Mouse (Mus musculus): ENCODE measurements around the gene Fbxo39. TPM values are rescaled to one million over a fixed set of nuclear protein-coding genes. Genes with fewer than 3 reads are reported as not detected.
"Not testable (repeated sequence)": the region's sequence is repeated elsewhere in the genome, so short reads cannot be mapped to it uniquely, and the experiment has no call there.

The Fbxo39 gene
- polyA plus RNA-seq, 1 experiment: 0.02 TPM

- TF ChIP-seq MYOG (IDR thresholded peaks at IDR 0.05; ENCODE audit: control insufficient read depth in 1 of 3, insufficient read depth in 1 of 3, insufficient read length in 2 of 3, low read depth in 2 of 3): peak in 1 of 3 experiments; percentile 77
- no peak for TF ChIP-seq CEBPB (IDR thresholded peaks at IDR 0.05; ENCODE audit: insufficient read depth, poor library complexity, severe bottlenecking)
- TF ChIP-seq MYOD1 (IDR thresholded peaks at IDR 0.05; ENCODE audit: control insufficient read depth in 1 of 3, insufficient read length in 2 of 3, low read depth in 2 of 3): peak in 2 of 3 experiments; percentile 17 to 56
- Histone ChIP-seq H3K36me3 (ENCODE audit: control insufficient read depth, insufficient read depth) (no peaks in the 10 kb centered on the region), H3K79me2 (ENCODE audit: control insufficient read depth, insufficient read depth) (no peaks in the 10 kb centered on the region), H3K4me2 (ENCODE audit: low read depth) (no peak overlapping the region), H3ac (ENCODE audit: control insufficient read depth, insufficient read length) (no peak overlapping the region), H3K27me3 (ENCODE audit: control insufficient read depth, insufficient read depth, insufficient read length) (no peaks in the 10 kb centered on the region), H3K4me3 (no peak overlapping the region)
Observed at GRCm38 (mm10) chr11:72338437-72338871, 24.2 kb downstream of the Fbxo39 start.

GRCm38 (mm10) chr11:72339716-72340115 lies 25.5 kb downstream of the Fbxo39 start:
- Histone ChIP-seq H3K4me3 (no peak overlapping the region), H3K79me2 (ENCODE audit: control insufficient read depth, insufficient read depth) (no peaks in the 10 kb centered on the region), H3K36me3 (ENCODE audit: control insufficient read depth, insufficient read depth) (no peaks in the 10 kb centered on the region), H3K4me2 (ENCODE audit: low read depth) (no peak overlapping the region), H3ac (ENCODE audit: control insufficient read depth, insufficient read length) (no peak overlapping the region), H3K27me3 (ENCODE audit: control insufficient read depth, insufficient read depth, insufficient read length) (no peaks in the 10 kb centered on the region)
- no peak for TF ChIP-seq E2F4 (IDR thresholded peaks at IDR 0.05; ENCODE audit: insufficient read depth)
- TF ChIP-seq MAX (IDR thresholded peaks at IDR 0.05; ENCODE audit: low read depth): no peak
- TF ChIP-seq MYOG (IDR thresholded peaks at IDR 0.05; ENCODE audit: control insufficient read depth in 1 of 3, insufficient read depth in 1 of 3, insufficient read length in 2 of 3, low read depth in 2 of 3): no peak
- no peak for TF ChIP-seq SRF (IDR thresholded peaks at IDR 0.05; ENCODE audit: control insufficient read depth, insufficient read length, low read depth)
- TF ChIP-seq TCF12 (IDR thresholded peaks at IDR 0.05; ENCODE audit: insufficient read depth, poor library complexity, severe bottlenecking): no peak
- TF ChIP-seq TCF3 (IDR thresholded peaks at IDR 0.05; ENCODE audit: insufficient read length, low read depth): no peak
- TF ChIP-seq CEBPB (IDR thresholded peaks at IDR 0.05; ENCODE audit: insufficient read depth, poor library complexity, severe bottlenecking): no peak
- TF ChIP-seq MYOD1 (IDR thresholded peaks at IDR 0.05; ENCODE audit: control insufficient read depth in 1 of 3, insufficient read length in 2 of 3, low read depth in 2 of 3): no peak
- TF ChIP-seq REST (IDR thresholded peaks at IDR 0.05; ENCODE audit: insufficient read depth, insufficient read length): no peak
- TF ChIP-seq POLR2A (IDR thresholded peaks at IDR 0.05; ENCODE audit: insufficient read length, low read depth): no peak
- TF ChIP-seq USF1 (IDR thresholded peaks at IDR 0.05; ENCODE audit: low read depth): no peak
- TF ChIP-seq POLR2AphosphoS2 (IDR thresholded peaks at IDR 0.05; ENCODE audit: insufficient read length, low read depth): no peak

DNA sequence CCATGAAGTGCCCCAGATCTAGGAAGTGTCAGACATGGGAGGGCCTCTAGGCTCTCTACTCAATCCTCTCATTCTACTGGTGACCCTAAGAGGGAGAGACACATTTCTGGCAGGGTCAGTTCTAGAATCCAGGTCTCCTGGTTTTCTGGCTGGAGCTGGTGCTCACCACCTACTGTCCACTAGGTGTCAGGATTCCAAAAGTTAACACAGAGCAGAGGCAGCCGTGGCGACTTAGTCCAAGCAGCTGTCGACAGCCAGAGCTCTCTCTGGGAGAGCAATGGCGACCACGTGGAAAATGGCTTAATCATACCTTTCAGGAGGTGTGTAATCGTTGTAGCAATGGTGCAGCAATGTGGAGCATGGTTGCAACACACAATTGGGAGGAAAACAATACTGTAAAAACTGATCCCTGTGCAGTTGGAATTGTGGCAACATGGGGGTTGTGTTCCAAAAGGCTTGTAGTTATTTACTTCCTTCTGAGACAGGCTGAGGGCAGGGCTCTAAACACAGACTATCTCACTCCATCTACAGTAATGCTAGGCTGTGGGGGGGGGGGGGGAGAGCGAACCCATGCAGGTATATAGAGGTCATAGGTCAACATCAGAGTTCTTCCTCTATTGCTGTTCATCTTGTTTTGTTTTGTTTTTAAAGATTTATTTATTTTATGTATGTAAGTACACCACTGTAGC lies 28.4 kb downstream of the Fbxo39 start:
- H3K4me2 ChIP-seq (ENCODE audit: low read depth): peak overlapping the region; percentile 37

GRCm38 (mm10) chr11:72343238-72343625 lies 29.0 kb downstream of the Fbxo39 start:
- not testable (repeated sequence) for H3K4me2 ChIP-seq (ENCODE audit: low read depth); H3K27me3 ChIP-seq (ENCODE audit: control insufficient read depth, insufficient read depth, insufficient read length); H3K4me3 ChIP-seq; H3K79me2 ChIP-seq (ENCODE audit: control insufficient read depth, insufficient read depth); H3K36me3 ChIP-seq (ENCODE audit: control insufficient read depth, insufficient read depth); H3ac ChIP-seq (ENCODE audit: control insufficient read depth, insufficient read length)

More for the DNA sequence above, 28.4 kb downstream of the Fbxo39 start:
- no peak overlapping the region for H3K4me3 ChIP-seq
- H3K36me3 ChIP-seq (ENCODE audit: control insufficient read depth, insufficient read depth): no peaks in the 10 kb centered on the region
- TF ChIP-seq TCF3 (IDR thresholded peaks at IDR 0.05; ENCODE audit: insufficient read length, low read depth) (no peak), MYOD1 (IDR thresholded peaks at IDR 0.05; ENCODE audit: control insufficient read depth in 1 of 3, insufficient read length in 2 of 3, low read depth in 2 of 3) (peak; percentile 71 to 81 (median 80)), REST (IDR thresholded peaks at IDR 0.05; ENCODE audit: insufficient read depth, insufficient read length) (no peak), MAX (IDR thresholded peaks at IDR 0.05; ENCODE audit: low read depth) (no peak), SRF (IDR thresholded peaks at IDR 0.05; ENCODE audit: control insufficient read depth, insufficient read length, low read depth) (no peak), POLR2A (IDR thresholded peaks at IDR 0.05; ENCODE audit: insufficient read length, low read depth) (no peak), POLR2AphosphoS2 (IDR thresholded peaks at IDR 0.05; ENCODE audit: insufficient read length, low read depth) (no peak), MYOG (IDR thresholded peaks at IDR 0.05; ENCODE audit: control insufficient read depth in 1 of 3, insufficient read depth in 1 of 3, insufficient read length in 2 of 3, low read depth in 2 of 3) (peak; percentile 52 to 84 (median 76))
- H3ac ChIP-seq (ENCODE audit: control insufficient read depth, insufficient read length): no peak overlapping the region
- no peaks in the 10 kb centered on the region for H3K79me2 ChIP-seq (ENCODE audit: control insufficient read depth, insufficient read depth)
- no peaks in the 10 kb centered on the region for H3K27me3 ChIP-seq (ENCODE audit: control insufficient read depth, insufficient read depth, insufficient read length)

GRCm38 (mm10) chr11:72343904-72344303 lies 29.7 kb downstream of the Fbxo39 start:
- Histone ChIP-seq H3K36me3 (ENCODE audit: control insufficient read depth, insufficient read depth) (no peaks in the 10 kb centered on the region), H3K4me2 (ENCODE audit: low read depth) (no peak overlapping the region), H3K4me3 (no peak overlapping the region), H3ac (ENCODE audit: control insufficient read depth, insufficient read length) (no peak overlapping the region), H3K27me3 (ENCODE audit: control insufficient read depth, insufficient read depth, insufficient read length) (no peaks in the 10 kb centered on the region), H3K79me2 (ENCODE audit: control insufficient read depth, insufficient read depth) (no peaks in the 10 kb centered on the region)
- TF ChIP-seq POLR2A (IDR thresholded peaks at IDR 0.05; ENCODE audit: insufficient read length, low read depth) (no peak), USF1 (IDR thresholded peaks at IDR 0.05; ENCODE audit: low read depth) (no peak), MAX (IDR thresholded peaks at IDR 0.05; ENCODE audit: low read depth) (no peak), MYOG (IDR thresholded peaks at IDR 0.05; ENCODE audit: control insufficient read depth in 1 of 3, insufficient read depth in 1 of 3, insufficient read length in 2 of 3, low read depth in 2 of 3) (no peak), POLR2AphosphoS2 (IDR thresholded peaks at IDR 0.05; ENCODE audit: insufficient read length, low read depth) (no peak), MYOD1 (IDR thresholded peaks at IDR 0.05; ENCODE audit: control insufficient read depth in 1 of 3, insufficient read length in 2 of 3, low read depth in 2 of 3) (no peak), TCF12 (IDR thresholded peaks at IDR 0.05; ENCODE audit: insufficient read depth, poor library complexity, severe bottlenecking) (no peak)

Measured in myocyte (in vitro differentiated cells).